Mouse (Mus musculus) right cerebral cortex, postnatal 36 days (tissue): ENCODE data around the gene Kpna7.
"Not testable (repeated sequence)": the region's sequence is repeated elsewhere in the genome, so short reads cannot be mapped to it uniquely, and the experiment has no call there.

Experiments used
- DNase-seq, 2 experiments: peaks; one replicate each; pipeline ENCODE4 v3.0.0; 2022; ENCODE audit warnings: low spot score in 2 of 2, mixed read lengths in 1 of 2

Kpna7 gene

DNA sequence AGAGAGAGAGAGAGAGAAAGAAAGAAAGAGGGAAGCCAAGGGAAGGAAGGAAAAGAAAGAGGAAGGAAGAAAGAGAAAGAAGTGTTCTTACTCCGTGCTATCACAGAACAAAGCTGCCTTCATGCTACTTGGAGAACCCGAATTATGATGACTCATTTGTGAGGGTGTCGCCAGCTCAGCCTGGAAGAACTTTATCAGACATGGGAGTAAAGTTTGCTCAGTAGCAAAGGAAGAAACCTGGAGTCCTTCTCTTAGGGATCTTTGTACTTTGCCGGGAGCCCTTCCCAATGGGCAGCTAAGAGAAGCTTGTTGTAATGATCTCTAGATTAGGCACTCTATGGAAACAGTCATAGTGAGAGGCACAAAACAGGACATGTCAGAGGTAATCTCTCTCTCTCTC, 18.9 kb upstream of the Kpna7 start:
- DNase-seq: no peak

GRCm38 (mm10) chr5:145101451-145101850, 17.6 kb upstream of the Kpna7 start:
- not testable (repeated sequence) for DNase-seq

DNA sequence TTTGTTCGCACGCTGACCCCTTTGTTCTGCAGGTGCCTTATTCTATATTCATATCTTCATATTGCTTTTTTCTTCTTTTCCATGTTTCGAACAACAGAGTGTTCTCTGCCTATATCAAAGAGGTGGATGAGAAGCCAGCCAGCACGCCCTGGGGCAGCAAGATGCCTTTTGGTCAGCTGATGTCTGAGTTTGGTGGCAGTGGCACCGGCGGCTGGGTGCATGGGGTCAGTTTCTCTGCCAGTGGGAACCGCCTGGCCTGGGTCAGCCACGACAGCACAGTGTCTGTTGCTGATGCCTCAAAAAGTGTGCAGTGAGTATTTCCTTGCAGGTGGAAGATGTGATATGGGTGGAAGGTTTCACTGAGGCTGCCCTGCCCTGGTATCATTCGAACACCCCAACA, 17.1 kb upstream of the Kpna7 start:
- DNase-seq: no peak

- no peak for DNase-seq
Measured at GRCm38 (mm10) chr5:145098340-145098821, 14.6 kb upstream of the Kpna7 start.

GRCm38 (mm10) chr5:145096195-145096594, 12.4 kb upstream of the Kpna7 start:
- DNase-seq: no peak

GRCm38 (mm10) chr5:145089878-145090277, 6.0 kb upstream of the Kpna7 start:
- DNase-seq: no peak

DNA sequence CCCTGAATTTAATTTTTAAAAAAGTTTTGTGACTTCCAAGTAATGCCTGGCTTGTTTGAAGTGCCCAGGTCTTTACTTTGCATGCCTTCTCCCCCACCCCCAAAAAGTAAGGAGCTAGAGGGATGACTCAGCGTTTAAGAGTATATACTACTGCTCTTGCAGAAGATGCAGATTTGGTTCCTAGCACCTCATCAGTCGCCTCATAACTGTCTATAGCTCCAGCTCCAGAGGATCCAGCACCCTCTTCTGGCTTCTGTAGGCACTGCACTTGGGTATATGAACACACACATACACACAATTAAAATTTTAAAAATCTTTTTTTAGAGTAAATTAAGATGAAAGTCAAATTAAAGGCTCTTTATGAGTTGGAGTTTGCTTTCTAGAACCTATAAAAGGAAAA, 4.4 kb upstream of the Kpna7 start:
- DNase-seq: no peak

- no peak for DNase-seq
Measured at GRCm38 (mm10) chr5:145084822-145085221, 992 bp upstream of the Kpna7 start.

GRCm38 (mm10) chr5:145083201-145083600, 629 bp downstream of the Kpna7 start:
- DNase-seq: not testable (repeated sequence)

DNA sequence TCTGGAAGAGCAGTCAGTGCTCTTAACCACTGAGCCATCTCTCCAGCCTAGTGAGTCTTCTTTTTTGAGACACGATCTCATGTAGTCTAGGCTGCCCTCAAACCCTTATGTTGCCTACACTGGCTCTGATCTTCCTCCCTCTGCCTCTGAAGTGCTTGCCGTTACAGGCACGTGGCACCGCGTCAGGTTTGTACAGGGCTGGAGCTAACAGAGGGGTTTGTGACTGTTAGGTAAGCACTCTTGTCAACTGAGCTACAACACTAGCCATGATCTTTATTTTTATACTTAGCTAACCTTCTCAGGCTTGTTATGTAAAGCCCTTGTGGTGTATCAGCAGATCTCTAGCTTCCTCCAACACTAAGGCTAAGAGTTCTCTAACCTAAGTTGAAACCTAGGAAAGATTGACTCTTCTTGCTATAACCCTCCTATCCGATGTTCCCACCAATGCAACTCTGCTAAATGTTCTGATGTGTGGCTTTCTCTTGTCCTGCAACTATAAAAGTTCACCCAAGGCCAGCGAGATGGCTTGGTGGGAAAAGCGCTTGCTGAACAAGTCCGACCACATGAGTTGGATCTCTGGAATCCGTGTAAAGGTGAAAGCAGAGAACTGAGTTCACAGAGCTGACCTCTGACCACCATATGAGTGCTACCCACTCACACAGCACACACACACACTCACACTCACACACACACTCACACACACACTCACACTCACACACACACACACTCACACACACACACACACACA, 1.8 kb downstream of the Kpna7 start:
- DNase-seq: no peak

DNA sequence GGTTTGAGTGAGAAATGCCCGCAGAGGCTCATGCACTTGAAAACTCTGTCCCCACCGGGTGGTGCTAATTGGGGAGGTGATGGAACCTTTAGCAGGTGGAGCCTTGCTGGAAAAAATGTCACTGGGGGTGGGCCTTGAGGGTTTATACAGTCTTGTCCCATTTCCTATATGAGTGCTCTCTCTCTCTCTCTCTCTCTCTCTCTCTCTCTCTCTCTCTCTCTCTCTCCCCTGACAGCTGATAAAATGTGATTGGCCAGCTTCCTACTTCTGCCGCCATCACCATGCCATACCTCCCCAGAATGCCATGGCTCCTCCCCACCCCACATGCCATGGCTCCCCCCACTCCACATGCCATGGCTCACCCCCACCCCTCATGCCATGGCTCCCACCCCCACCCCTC, 8.7 kb downstream of the Kpna7 start:
- no peak for DNase-seq

GRCm38 (mm10) chr5:145071342-145071741, 12.5 kb downstream of the Kpna7 start:
- no peak for DNase-seq

DNA sequence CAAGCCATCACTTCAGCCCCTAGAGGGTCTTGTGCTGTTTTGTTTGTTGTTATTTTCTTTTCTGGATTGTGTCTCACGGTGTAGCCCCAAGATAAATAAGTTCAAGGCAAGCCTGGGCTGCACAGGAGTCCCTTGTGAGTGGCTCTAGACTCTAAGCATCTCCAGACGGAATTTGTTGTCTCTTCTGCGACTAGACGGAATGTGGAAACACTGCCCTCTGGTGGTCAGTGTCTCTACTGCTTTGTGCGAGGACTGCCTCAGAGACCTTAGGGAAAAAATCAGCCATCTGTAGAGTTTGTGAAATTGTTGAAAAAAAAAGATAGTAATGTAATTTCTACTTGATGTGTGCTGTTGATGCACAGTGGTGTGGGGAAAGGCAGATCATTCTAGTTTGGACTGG, 14.1 kb downstream of the Kpna7 start:
- DNase-seq: peak; percentile 29 to 50

DNA sequence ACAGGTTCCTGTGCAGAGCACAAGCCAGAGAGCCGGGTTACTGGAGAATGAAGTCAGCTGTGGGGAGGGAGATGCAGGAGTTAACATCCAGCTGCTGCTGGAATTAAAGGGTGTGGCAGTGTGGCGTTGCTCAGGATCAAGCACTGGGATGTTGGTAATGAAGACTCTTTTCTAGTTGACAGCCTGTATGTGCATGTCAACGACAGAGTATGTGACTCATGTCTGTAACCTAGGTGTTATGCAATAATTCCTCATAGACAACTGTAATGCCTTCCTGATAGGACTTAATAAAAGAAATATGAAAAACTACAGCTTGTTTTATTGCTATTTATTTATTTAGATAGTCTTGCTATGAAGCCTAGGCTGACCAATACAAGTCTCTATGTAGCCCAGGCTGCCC, 15.0 kb downstream of the Kpna7 start:
- DNase-seq: no peak

DNA sequence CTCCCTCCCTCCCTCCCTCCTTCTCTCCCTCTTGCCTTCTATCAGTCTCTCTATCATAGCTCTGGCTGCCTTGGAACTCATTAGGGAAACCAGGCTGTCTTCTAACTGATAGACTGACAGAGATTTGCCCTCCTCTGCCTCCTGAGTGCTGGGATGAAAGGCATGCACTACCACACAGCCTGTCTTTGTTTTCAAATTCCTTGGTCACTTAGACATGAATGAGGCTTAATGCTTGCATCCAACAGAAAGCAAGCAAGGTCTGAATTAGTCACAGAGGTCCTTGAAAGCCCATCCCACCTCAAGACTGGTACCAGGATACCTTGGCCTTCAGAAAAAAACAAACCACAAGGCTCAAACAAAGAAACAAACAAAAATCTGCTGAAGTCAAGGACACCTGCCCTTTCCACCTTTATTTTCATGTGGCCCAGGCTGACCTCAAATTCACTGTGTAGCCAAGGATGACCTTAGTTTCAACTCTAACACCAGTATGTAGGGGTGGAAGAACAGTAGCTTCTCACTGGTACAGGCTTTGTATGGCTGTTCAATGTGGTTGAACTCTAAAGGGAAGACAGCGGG, 19.0 kb downstream of the Kpna7 start:
- DNase-seq: no peak

DNA sequence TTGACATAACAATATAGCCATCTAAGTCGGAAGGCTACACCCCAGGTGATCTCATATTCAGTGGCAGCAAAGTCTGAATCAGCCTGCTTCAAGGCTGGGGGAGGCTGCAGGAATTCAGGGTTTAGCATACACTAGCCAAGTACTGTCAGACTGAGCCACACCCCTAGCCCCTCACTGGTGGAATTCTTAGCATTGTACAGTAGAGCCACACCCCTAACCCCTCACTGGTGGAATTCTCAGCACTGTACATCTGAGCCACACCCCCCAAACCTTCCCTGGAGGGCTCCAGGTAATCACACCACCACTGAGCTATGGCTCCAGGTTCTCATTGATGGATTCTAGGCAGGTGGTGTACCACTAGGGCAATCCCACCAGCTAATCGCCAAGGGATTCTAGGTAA, 24.3 kb downstream of the Kpna7 start:
- DNase-seq: no peak

DNA sequence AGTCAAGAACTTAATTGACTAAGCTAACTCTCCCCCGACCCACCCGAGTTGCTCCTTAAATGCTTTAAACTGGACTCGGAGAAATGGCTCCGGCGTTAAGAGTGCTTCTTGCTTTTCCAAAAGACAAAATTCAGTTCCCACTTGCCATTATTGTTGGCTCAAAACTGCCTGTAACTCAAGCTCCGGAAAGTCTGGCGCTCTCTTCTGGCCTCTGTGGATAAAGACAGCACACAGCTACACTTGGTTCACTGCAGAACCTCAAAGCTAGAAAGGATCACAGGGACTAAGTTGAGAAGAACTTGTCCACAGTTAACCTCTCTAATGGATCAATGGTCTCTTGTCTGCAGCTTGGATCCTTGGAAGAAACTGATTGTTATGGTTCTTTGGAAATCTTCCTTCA, 25.1 kb downstream of the Kpna7 start:
- no peak for DNase-seq

DNA sequence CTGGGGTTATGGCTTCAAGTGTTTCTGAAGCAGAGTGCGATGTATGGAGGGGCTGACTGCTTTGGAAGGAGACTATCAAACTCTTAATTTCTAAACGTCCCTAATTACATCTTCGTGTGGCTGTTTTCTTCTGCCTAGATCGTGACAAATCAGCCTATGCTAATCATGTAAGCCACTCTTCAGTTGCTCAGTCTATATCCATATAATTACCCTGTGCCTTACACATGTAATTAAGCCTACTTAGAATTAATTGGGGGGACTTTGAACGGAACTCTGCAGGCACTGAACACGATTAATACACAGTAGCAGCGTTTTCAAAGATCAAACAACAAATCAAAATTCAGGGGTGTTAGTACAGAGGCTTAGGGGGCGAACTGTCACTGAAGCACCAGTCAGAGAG, 25.9 kb downstream of the Kpna7 start:
- DNase-seq: no peak

GRCm38 (mm10) chr5:145054187-145054586, 29.6 kb downstream of the Kpna7 start:
- not testable (repeated sequence) for DNase-seq

GRCm38 (mm10) chr5:145042690-145043089, 41.1 kb downstream of the Kpna7 start, which contains the start of gene 1700018F24Rik:
Gene 1700018F24Rik, plus strand, starts transcription at chr5:145042990.
- not testable (repeated sequence) for DNase-seq

DNA sequence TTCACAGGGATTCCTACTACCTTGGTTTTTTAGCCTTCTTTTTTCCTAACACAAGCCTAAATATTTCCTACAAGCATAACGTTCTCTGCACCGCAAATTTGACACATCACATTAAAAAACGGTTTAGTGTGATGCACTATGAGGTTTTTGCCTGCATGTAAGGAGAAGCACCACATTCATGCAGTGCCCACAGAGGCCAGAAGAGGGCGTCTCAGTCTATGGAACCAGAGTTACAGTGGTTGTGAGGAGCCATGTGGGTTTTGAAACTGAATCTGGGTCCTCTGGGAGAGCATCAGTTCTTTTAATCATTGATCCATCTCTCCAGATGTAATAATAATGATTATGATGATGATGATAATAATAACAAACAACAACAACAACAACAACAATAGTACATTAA, 42.2 kb downstream of the Kpna7 start:
- no peak for DNase-seq

GRCm38 (mm10) chr5:145032391-145032790, 51.4 kb downstream of the Kpna7 start, which contains the start of gene Gm4871:
Gene Gm4871, minus strand, starts transcription at chr5:145032754.
- not testable (repeated sequence) for DNase-seq

DNA sequence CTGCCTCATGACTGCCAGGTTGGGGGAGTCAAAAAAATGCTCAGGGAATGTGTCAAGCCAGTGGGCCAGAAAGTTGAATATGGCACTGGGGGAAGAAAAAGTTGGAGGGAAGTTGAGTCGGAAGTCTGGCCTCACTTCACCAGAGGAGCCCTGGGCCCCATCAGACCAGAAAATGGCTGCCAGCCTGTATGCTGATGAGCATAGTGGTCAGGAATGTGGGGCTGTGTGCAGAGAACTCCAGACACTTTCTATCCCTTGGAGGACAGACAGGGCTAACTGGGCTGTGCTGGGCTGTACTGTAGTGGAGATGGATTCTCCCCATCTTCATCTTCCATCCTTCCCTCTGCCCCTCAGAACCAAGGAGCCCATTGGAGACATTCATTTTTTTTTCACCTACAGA, 53.4 kb downstream of the Kpna7 start:
- not testable (repeated sequence) for DNase-seq
